Mouse (Mus musculus) kidney, adult 11 months (tissue): Measurements from ENCODE around the gene Nudt17.
"Not testable (repeated sequence)": the region's sequence is repeated elsewhere in the genome, so short reads cannot be mapped to it uniquely, and the experiment has no call there.

Experiments used
- DNase-seq: peaks from one replicate; pipeline ENCODE4 v3.0.0; 2022

Nudt17 gene

GRCm38 (mm10) chr3:96707903-96708683, at the start of gene Nudt17:
Gene Nudt17, minus strand, starts transcription at chr3:96708562.
- DNase-seq, result peak; percentile 63

GRCm38 (mm10) chr3:96757691-96758090, 49.3 kb upstream of the Nudt17 start:
- no peak for DNase-seq

GRCm38 (mm10) chr3:96755935-96756334, 47.6 kb upstream of the Nudt17 start:
- no peak for DNase-seq

GRCm38 (mm10) chr3:96746829-96747228, 38.5 kb upstream of the Nudt17 start:
- DNase-seq, result no peak

GRCm38 (mm10) chr3:96744348-96744747, 36.0 kb upstream of the Nudt17 start:
- no peak for DNase-seq

GRCm38 (mm10) chr3:96740279-96740678, 31.9 kb upstream of the Nudt17 start:
- DNase-seq, result not testable (repeated sequence)

GRCm38 (mm10) chr3:96737995-96738394, 29.6 kb upstream of the Nudt17 start:
- no peak for DNase-seq

GRCm38 (mm10) chr3:96737013-96737740, 28.8 kb upstream of the Nudt17 start:
- no peak for DNase-seq

- no peak for DNase-seq
Observed at GRCm38 (mm10) chr3:96735200-96735599, 26.8 kb upstream of the Nudt17 start.

GRCm38 (mm10) chr3:96733984-96734383, 25.6 kb upstream of the Nudt17 start:
- no peak for DNase-seq

GRCm38 (mm10) chr3:96730785-96731184, 22.4 kb upstream of the Nudt17 start:
- DNase-seq, result no peak

- DNase-seq, result no peak
Observed at GRCm38 (mm10) chr3:96729403-96729784, 21.0 kb upstream of the Nudt17 start.

GRCm38 (mm10) chr3:96728634-96729402, 20.5 kb upstream of the Nudt17 start:
- no peak for DNase-seq

GRCm38 (mm10) chr3:96727828-96728633, 19.7 kb upstream of the Nudt17 start:
- DNase-seq, result no peak

- peak; percentile 97 for DNase-seq
Observed at GRCm38 (mm10) chr3:96727343-96727827, 19.0 kb upstream of the Nudt17 start, which contains the start of the genes Polr3c and Rnf115. Gene Polr3c, minus strand, starts transcription at chr3:96727628. Gene Rnf115, plus strand, starts transcription at chr3:96727664.

- no peak for DNase-seq
Observed at GRCm38 (mm10) chr3:96719173-96719572, 10.8 kb upstream of the Nudt17 start.

- no peak for DNase-seq
Observed at GRCm38 (mm10) chr3:96715854-96716253, 7.5 kb upstream of the Nudt17 start.

- no peak for DNase-seq
Observed at GRCm38 (mm10) chr3:96714286-96714685, 5.9 kb upstream of the Nudt17 start.

- no peak for DNase-seq
Observed at GRCm38 (mm10) chr3:96708684-96709064, 312 bp upstream of the Nudt17 start.

- DNase-seq, result no peak
Observed at GRCm38 (mm10) chr3:96706984-96707383, 1.4 kb downstream of the Nudt17 start.

- DNase-seq, result no peak
Observed at GRCm38 (mm10) chr3:96706217-96706616, 2.1 kb downstream of the Nudt17 start.

GRCm38 (mm10) chr3:96704778-96705177, 3.6 kb downstream of the Nudt17 start:
- no peak for DNase-seq
